Mouse (Mus musculus) thymus, adult 2 months (tissue): Measurements from ENCODE around the gene Bcdin3d.

Experiments
- CTCF ChIP-seq: fragments of 200-500 bp; IDR thresholded peaks from 2 replicates; pipeline ENCODE4 v1.5.1; 2012; ENCODE audit warnings: mild to moderate bottlenecking, control low read depth, low read length, moderate library complexity, borderline replicate concordance; ENCODE audit not compliant: control insufficient read depth, poor library complexity, insufficient read depth; ENCODE audit errors: extremely low read depth
- POLR2A ChIP-seq: fragments of 200-500 bp; IDR thresholded peaks from 2 replicates; pipeline ENCODE4 v1.6.1; 2012; ENCODE audit warnings: mild to moderate bottlenecking, low read length, control low read depth, moderate library complexity; ENCODE audit not compliant: control insufficient read depth, poor library complexity, insufficient read depth; ENCODE audit errors: extremely low read depth

- TF ChIP-seq CTCF (no peak), POLR2A (no peak)
Measured at GRCm38 (mm10) chr15:99420101-99420500, 54.4 kb downstream of the Bcdin3d start.
